Mouse (Mus musculus) neural tube, embryonic 11.5 days (tissue): ENCODE results near the gene Tox4. TPM values are rescaled to one million over a fixed set of nuclear protein-coding genes. Genes with fewer than 3 reads are reported as not detected.
"Not testable (repeated sequence)": the region's sequence is repeated elsewhere in the genome, so short reads cannot be mapped to it uniquely, and the experiment has no call there.

Source experiments
- ATAC-seq: fragments of 200-750 bp; cut with Nextera tagmentation; 2 replicates; pipeline ENCODE4 v1.8.0; 2017; ENCODE audit warnings: moderate number of reproducible peaks, mild to moderate bottlenecking, moderate TSS enrichment, moderate library complexity; ENCODE audit not compliant: insufficient read depth, low FRiP score, low TSS enrichment
- DNase-seq: peaks from one replicate; pipeline ENCODE4 v3.0.0-alpha.2; 2015; ENCODE audit warnings: low spot score
- H3K27ac ChIP-seq: fragments of 300-500 bp; sonication (generic); 2 replicates; pipeline ENCODE4 v1.5.1; 2014; ENCODE audit warnings: low read depth, mild to moderate bottlenecking, low read length
- H3K27me3 ChIP-seq: fragments of 300-500 bp; sonication (generic); 2 replicates; pipeline ENCODE4 v1.6.1; 2014; ENCODE audit warnings: mild to moderate bottlenecking, low read length, mixed read lengths; ENCODE audit not compliant: control insufficient read depth, insufficient read depth
- H3K36me3 ChIP-seq: fragments of 300-500 bp; sonication (generic); 2 replicates; pipeline ENCODE4 v1.6.1; 2014; ENCODE audit warnings: mild to moderate bottlenecking, low read length, moderate library complexity, mixed read lengths; ENCODE audit not compliant: control insufficient read depth, insufficient read depth
- H3K4me1 ChIP-seq: fragments of 300-500 bp; sonication (generic); 2 replicates; pipeline ENCODE4 v1.6.1; 2014; ENCODE audit warnings: low read length, mixed read lengths; ENCODE audit not compliant: control insufficient read depth, insufficient read depth
- H3K4me2 ChIP-seq: fragments of 300-500 bp; sonication (generic); 2 replicates; pipeline ENCODE4 v1.6.1; 2014; ENCODE audit warnings: low read depth, mild to moderate bottlenecking, moderate library complexity
- H3K4me3 ChIP-seq: fragments of 300-500 bp; sonication (generic); 2 replicates; pipeline ENCODE4 v1.5.1; 2014; ENCODE audit warnings: low read depth, low read length
- H3K9ac ChIP-seq: fragments of 300-500 bp; sonication (generic); 2 replicates; pipeline ENCODE4 v1.6.1; 2014; ENCODE audit warnings: mild to moderate bottlenecking, low read length
- H3K9me3 ChIP-seq: fragments of 300-500 bp; sonication (generic); 2 replicates; pipeline ENCODE4 v1.6.1; 2016; ENCODE audit warnings: low read length; ENCODE audit not compliant: control insufficient read depth
- WGBS: fragments of 180-500 bp; shearing (Covaris S2); extraction: QIAGEN DNeasy Blood & Tissue Kit; methylation state at CpG from one replicate; pipeline ENCODE4 v1.1.7; 2014; 5-methylcytosine and 5-hydroxymethylcytosine counted together
- polyA plus RNA-seq: library from polyadenylated mRNA; unstranded; fragments of >200 nt; fragmentation: Nextera tagmentation; extraction: Ambion mirVana; gene quantifications from 2 replicates; pipeline ENCODE4 v1.2.1, GENCODE M21; 2014

Gene Tox4
- polyA plus RNA-seq, 1 experiment from 2014 or later, result 52.0 TPM

GRCm38 (mm10) chr14:52304644-52305271 lies 25.8 kb downstream of the Tox4 start, which contains the start of gene Mettl3:
TSS of gene Mettl3 (minus strand) at chr14:52305128.
- H3K27ac ChIP-seq, result peak within 1 kb of the TSS; percentile 70
- ATAC-seq, result peak; percentile 92
- peak within 1 kb of the TSS; percentile 73 for H3K4me2 ChIP-seq
- peaks cover 3% of the 10 kb centered on the region; the same call in 1 of the 2 replicates for H3K4me1 ChIP-seq
- under 1% methylated on average over 45 of the region's 46 CpGs for WGBS
- H3K36me3 ChIP-seq, result no peaks in the 10 kb centered on the region; the same call in 1 of the 2 replicates
- H3K27me3 ChIP-seq, result no peaks in the 10 kb centered on the region
- peak within 1 kb of the TSS; percentile 56 for H3K4me3 ChIP-seq
- H3K9ac ChIP-seq, result peak within 1 kb of the TSS; percentile 71
- DNase-seq, result peak; percentile 93
- no peaks in the 10 kb centered on the region for H3K9me3 ChIP-seq

- no peaks in the 10 kb centered on the region for H3K9me3 ChIP-seq
- no peak for DNase-seq
- ATAC-seq, result no peak
- no peak overlapping the region for H3K4me3 ChIP-seq
- H3K4me1 ChIP-seq, result peaks cover 3% of the 10 kb centered on the region; the same call in 1 of the 2 replicates
- no peak overlapping the region for H3K27ac ChIP-seq
- WGBS, result 100% methylated on average over 2 of the region's 2 CpGs
- no peak overlapping the region for H3K9ac ChIP-seq
- H3K36me3 ChIP-seq, result no peaks in the 10 kb centered on the region
- H3K4me2 ChIP-seq, result no peak overlapping the region
- no peaks in the 10 kb centered on the region for H3K27me3 ChIP-seq
Observed at GRCm38 (mm10) chr14:52306100-52306499, 27.2 kb downstream of the Tox4 start.

GRCm38 (mm10) chr14:52310343-52310742 lies 31.4 kb downstream of the Tox4 start:
- Histone ChIP-seq H3K36me3 (peaks cover 26% of the 10 kb centered on the region), H3K4me1 (peaks cover 30% of the 10 kb centered on the region)
- not testable (repeated sequence) for H3K27me3 ChIP-seq, DNase-seq, H3K9ac ChIP-seq, H3K27ac ChIP-seq, H3K4me3 ChIP-seq, H3K9me3 ChIP-seq, ATAC-seq, H3K4me2 ChIP-seq
- 88% methylated on average over 6 of the region's 6 CpGs for WGBS

- Histone ChIP-seq H3K36me3 (peaks cover 26% of the 10 kb centered on the region), H3K4me2 (no peak overlapping the region), H3K27me3 (no peaks in the 10 kb centered on the region), H3K27ac (no peak overlapping the region), H3K4me3 (no peak overlapping the region), H3K9ac (no peak overlapping the region), H3K4me1 (peaks cover 33% of the 10 kb centered on the region), H3K9me3 (no peaks in the 10 kb centered on the region)
- no peak for ATAC-seq
- DNase-seq, result no peak
- 98% methylated on average over 2 of the region's 2 CpGs for WGBS
Observed at GRCm38 (mm10) chr14:52310906-52311305, 32.0 kb downstream of the Tox4 start.

- Histone ChIP-seq H3K27ac (no peak overlapping the region), H3K27me3 (no peaks in the 10 kb centered on the region), H3K4me3 (peak overlapping the region; percentile 79; the same call in 1 of the 2 replicates), H3K4me2 (peak overlapping the region; percentile 91; the same call in 1 of the 2 replicates), H3K9ac (peak overlapping the region; percentile 95; the same call in 1 of the 2 replicates), H3K4me1 (peaks cover 39% of the 10 kb centered on the region), H3K36me3 (peaks cover 26% of the 10 kb centered on the region), H3K9me3 (no peaks in the 10 kb centered on the region)
- 89% methylated on average over 26 of the region's 26 CpGs for WGBS
- no peak for DNase-seq
- no peak for ATAC-seq
Observed at GRCm38 (mm10) chr14:52313931-52314807, 35.2 kb downstream of the Tox4 start.

GRCm38 (mm10) chr14:52314808-52315150 lies 35.8 kb downstream of the Tox4 start:
- DNase-seq (no peak), ATAC-seq (no peak)
- H3K36me3 ChIP-seq, result peaks cover 26% of the 10 kb centered on the region
- peak overlapping the region; percentile 91 for H3K4me2 ChIP-seq
- no peaks in the 10 kb centered on the region for H3K9me3 ChIP-seq
- H3K4me1 ChIP-seq, result peaks cover 39% of the 10 kb centered on the region
- peak overlapping the region; percentile 79 for H3K4me3 ChIP-seq
- H3K9ac ChIP-seq, result peak overlapping the region; percentile 95
- no peak overlapping the region for H3K27ac ChIP-seq
- 57% methylated on average over 8 of the region's 8 CpGs for WGBS
- H3K27me3 ChIP-seq, result no peaks in the 10 kb centered on the region

- DNase-seq, result no peak
- peak overlapping the region; percentile 79 for H3K4me3 ChIP-seq
- peak overlapping the region; percentile 85 for H3K27ac ChIP-seq
- peak overlapping the region; percentile 95 for H3K9ac ChIP-seq
- no peak for ATAC-seq
- H3K27me3 ChIP-seq, result no peaks in the 10 kb centered on the region
- H3K4me1 ChIP-seq, result peaks cover 39% of the 10 kb centered on the region
- no peaks in the 10 kb centered on the region for H3K9me3 ChIP-seq
- peak overlapping the region; percentile 91 for H3K4me2 ChIP-seq
- H3K36me3 ChIP-seq, result peaks cover 26% of the 10 kb centered on the region
- WGBS, result 6% methylated on average over 17 of the region's 17 CpGs
Observed at GRCm38 (mm10) chr14:52315283-52315780, 36.4 kb downstream of the Tox4 start.

- H3K4me2 ChIP-seq, result peak overlapping the region; percentile 91
- peak; percentile 81 for ATAC-seq
- peaks cover 26% of the 10 kb centered on the region for H3K36me3 ChIP-seq
- H3K27ac ChIP-seq, result peak overlapping the region; percentile 85
- no peaks in the 10 kb centered on the region for H3K9me3 ChIP-seq
- DNase-seq, result peak; percentile 84
- under 1% methylated on average over 28 of the region's 41 CpGs for WGBS
- no peaks in the 10 kb centered on the region for H3K27me3 ChIP-seq
- peak overlapping the region; percentile 79 for H3K4me3 ChIP-seq
- H3K4me1 ChIP-seq, result peaks cover 39% of the 10 kb centered on the region
- peak overlapping the region; percentile 95 for H3K9ac ChIP-seq
Observed at GRCm38 (mm10) chr14:52315792-52316440, 37.0 kb downstream of the Tox4 start.
